Mouse (Mus musculus) large intestine, adult 2 months (tissue): ENCODE measurements around the gene Ticam1. TPM values are rescaled to one million over a fixed set of nuclear protein-coding genes. Genes with fewer than 3 reads are reported as not detected.

ENCODE experiments used
- DNase-seq: peaks from one replicate; pipeline ENCODE4 v3.0.0-alpha.2; 2012; ENCODE audit warnings: low read depth, low spot score
- WGBS: fragments of 180-500 bp; shearing (Covaris S2); methylation state at CpG from one replicate; pipeline ENCODE4 v1.1.7; 2018; 5-methylcytosine and 5-hydroxymethylcytosine counted together
- polyA plus RNA-seq: library from polyadenylated mRNA; depleted of rRNA; stranded (reverse); fragments of >200 nt; gene quantifications from 2 replicates; pipeline ENCODE4 v1.2.3, GENCODE M21; 2012; rRNA removed

Ticam1 gene
- 45.4 and 61.3 TPM in 2 replicates for polyA plus RNA-seq

- DNase-seq: peak; percentile 94
- WGBS: 1% methylated on average over 20 of the region's 21 CpGs
Observed at GRCm38 (mm10) chr17:56276643-56277566, at the start of gene Ticam1. Gene Ticam1 (minus strand): TSS chr17:56276786.

- under 1% methylated on average over 57 of the region's 57 CpGs for WGBS
- peak; percentile 96 for DNase-seq
Observed at GRCm38 (mm10) chr17:56325450-56326152, 49.0 kb upstream of the Ticam1 start, which contains the start of gene Kdm4b. Gene Kdm4b (plus strand): TSS chr17:56326062.

GRCm38 (mm10) chr17:56324419-56324818 lies 47.8 kb upstream of the Ticam1 start:
- 64% methylated on average over 3 of the region's 3 CpGs for WGBS

GRCm38 (mm10) chr17:56309191-56309945 lies 32.8 kb upstream of the Ticam1 start:
- DNase-seq: no peak
- WGBS: 84% methylated on average over 15 of the region's 15 CpGs

More at GRCm38 (mm10) chr17:56324419-56324818, 47.8 kb upstream of the Ticam1 start:
- no peak for DNase-seq

GRCm38 (mm10) chr17:56308088-56308487 lies 31.5 kb upstream of the Ticam1 start:
- 49% methylated on average over 6 of the region's 6 CpGs for WGBS
- DNase-seq: no peak

GRCm38 (mm10) chr17:56305826-56306225 lies 29.2 kb upstream of the Ticam1 start:
- 44% methylated on average over 8 of the region's 8 CpGs for WGBS
- no peak for DNase-seq

- WGBS: 30% methylated on average over 9 of the region's 9 CpGs
- no peak for DNase-seq
Observed at GRCm38 (mm10) chr17:56305156-56305555, 28.6 kb upstream of the Ticam1 start.

GRCm38 (mm10) chr17:56304718-56305117 lies 28.1 kb upstream of the Ticam1 start:
- WGBS: 12% methylated on average over 11 of the region's 11 CpGs
- DNase-seq: no peak

- under 1% methylated on average over 68 of the region's 68 CpGs for WGBS
- peak; percentile 85 for DNase-seq
Observed at GRCm38 (mm10) chr17:56303847-56304586, 27.4 kb upstream of the Ticam1 start.

- WGBS: under 1% methylated on average over 43 of the region's 43 CpGs
- DNase-seq: peak; percentile 67
Observed at GRCm38 (mm10) chr17:56303160-56303846, 26.7 kb upstream of the Ticam1 start, which contains the start of gene Uhrf1. Gene Uhrf1 (plus strand): TSS chr17:56303321.

GRCm38 (mm10) chr17:56302363-56302996 lies 25.9 kb upstream of the Ticam1 start:
- DNase-seq: no peak
- 29% methylated on average over 13 of the region's 13 CpGs for WGBS

- DNase-seq: no peak
- WGBS: 87% methylated on average over 9 of the region's 9 CpGs
Observed at GRCm38 (mm10) chr17:56300186-56300585, 23.6 kb upstream of the Ticam1 start, which contains the start of gene Arrdc5. Gene Arrdc5 (minus strand): TSS chr17:56300286.

- DNase-seq: no peak
- WGBS: 92% methylated on average over 1 of the region's 1 CpGs
Observed at GRCm38 (mm10) chr17:56298238-56298637, 21.7 kb upstream of the Ticam1 start.

GRCm38 (mm10) chr17:56296201-56296600 lies 19.6 kb upstream of the Ticam1 start:
- 58% methylated on average over 1 of the region's 1 CpGs for WGBS
- DNase-seq: no peak

- DNase-seq: no peak
- 94% methylated on average over 19 of the region's 19 CpGs for WGBS
Observed at GRCm38 (mm10) chr17:56294241-56294640, 17.7 kb upstream of the Ticam1 start.

GRCm38 (mm10) chr17:56293291-56293690 lies 16.7 kb upstream of the Ticam1 start:
- 85% methylated on average over 1 of the region's 1 CpGs for WGBS
- no peak for DNase-seq

- DNase-seq: no peak
- WGBS: 90% methylated on average over 4 of the region's 4 CpGs
Observed at GRCm38 (mm10) chr17:56292531-56293222, 16.1 kb upstream of the Ticam1 start, which contains the start of gene Plin3. Gene Plin3 (minus strand): TSS chr17:56292873.
